Mouse (Mus musculus): Measurements from ENCODE around the gene Tnks2.
"Not testable (repeated sequence)": the region's sequence is repeated elsewhere in the genome, so short reads cannot be mapped to it uniquely, and the experiment has no call there.

Gene Tnks2

GRCm38 (mm10) chr19:36833788-36834531 lies at the start of gene Tnks2:
TSS of gene Tnks2 (plus strand) at chr19:36834232.
- peak; percentile 75 for DNase-seq (ENCODE audit: low read depth)

GRCm38 (mm10) chr19:36789873-36790733 lies 43.9 kb upstream of the Tnks2 start:
- DNase-seq (ENCODE audit: low read depth), result no peak

- DNase-seq (ENCODE audit: low read depth), result no peak
Observed at GRCm38 (mm10) chr19:36792589-36792988, 41.4 kb upstream of the Tnks2 start.

GRCm38 (mm10) chr19:36793450-36793849 lies 40.6 kb upstream of the Tnks2 start:
- no peak for DNase-seq (ENCODE audit: low read depth)

- DNase-seq (ENCODE audit: low read depth), result no peak
Observed at GRCm38 (mm10) chr19:36794008-36794407, 40.0 kb upstream of the Tnks2 start.

- DNase-seq (ENCODE audit: low read depth), result no peak
Observed at GRCm38 (mm10) chr19:36795277-36795676, 38.8 kb upstream of the Tnks2 start.

- no peak for DNase-seq (ENCODE audit: low read depth)
Observed at GRCm38 (mm10) chr19:36796931-36797330, 37.1 kb upstream of the Tnks2 start.

- no peak for DNase-seq (ENCODE audit: low read depth)
Observed at GRCm38 (mm10) chr19:36800288-36800687, 33.7 kb upstream of the Tnks2 start.

GRCm38 (mm10) chr19:36801856-36802641 lies 32.0 kb upstream of the Tnks2 start:
- no peak for DNase-seq (ENCODE audit: low read depth)

GRCm38 (mm10) chr19:36803403-36803802 lies 30.6 kb upstream of the Tnks2 start:
- DNase-seq (ENCODE audit: low read depth), result no peak

GRCm38 (mm10) chr19:36806842-36807241 lies 27.2 kb upstream of the Tnks2 start:
- DNase-seq (ENCODE audit: low read depth), result no peak

- no peak for DNase-seq (ENCODE audit: low read depth)
Observed at GRCm38 (mm10) chr19:36808426-36809105, 25.5 kb upstream of the Tnks2 start.

- DNase-seq (ENCODE audit: low read depth), result no peak
Observed at GRCm38 (mm10) chr19:36809476-36810168, 24.4 kb upstream of the Tnks2 start.

GRCm38 (mm10) chr19:36812011-36812410 lies 22.0 kb upstream of the Tnks2 start:
- no peak for DNase-seq (ENCODE audit: low read depth)

- DNase-seq (ENCODE audit: low read depth), result peak; percentile 56
Observed at GRCm38 (mm10) chr19:36815396-36816271, 18.4 kb upstream of the Tnks2 start.

GRCm38 (mm10) chr19:36818141-36818885 lies 15.7 kb upstream of the Tnks2 start:
- DNase-seq (ENCODE audit: low read depth), result no peak

- no peak for DNase-seq (ENCODE audit: low read depth)
Observed at GRCm38 (mm10) chr19:36819199-36819598, 14.8 kb upstream of the Tnks2 start.

- no peak for DNase-seq (ENCODE audit: low read depth)
Observed at GRCm38 (mm10) chr19:36820469-36820868, 13.6 kb upstream of the Tnks2 start.

- DNase-seq (ENCODE audit: low read depth), result not testable (repeated sequence)
Observed at GRCm38 (mm10) chr19:36821301-36821700, 12.7 kb upstream of the Tnks2 start.

Measured in c-Kit-positive CD71-positive TER-119-negative erythroid progenitor cells, embryonic 14.5 days (primary cell).